Mouse (Mus musculus) E14TG2a.4 (cell line): ENCODE measurements at regions not wholly inside any gene's neighbourhood (a gene's known extent, or its start where the extent isn't known, plus 50 kb on each side); places are given as distances from the start of the nearest gene placed in this dataset.

Experiments
- H3K27me3 ChIP-seq: 2 replicates; pipeline ENCODE4 v1.6.1; 2014; ENCODE audit warnings: low read length, control low read depth; ENCODE audit not compliant: insufficient read depth
- H3K36me3 ChIP-seq: 2 replicates; pipeline ENCODE4 v1.6.1; 2014; ENCODE audit warnings: low read length, control low read depth; ENCODE audit not compliant: insufficient read depth
- H3K4me1 ChIP-seq: replicated peaks from 2 replicates; pipeline ENCODE4 v1.6.1; 2014; ENCODE audit warnings: low read depth, low read length, control low read depth
- H3K4me3 ChIP-seq: replicated peaks from 2 replicates; pipeline ENCODE4 v1.5.1; 2014; ENCODE audit warnings: mild to moderate bottlenecking, low read length
- H3K9me3 ChIP-seq: 2 replicates; pipeline ENCODE4 v1.6.1; 2014; ENCODE audit warnings: low read length, control low read depth
- CTCF ChIP-seq: conservative IDR thresholded peaks from 2 replicates; pipeline ENCODE4 v1.5.1; 2014; ENCODE audit warnings: low read length
- NANOG ChIP-seq: IDR thresholded peaks from 2 replicates; pipeline ENCODE4 v1.6.1; 2014; ENCODE audit warnings: borderline replicate concordance, low read length, mixed read lengths
- POU5F1 ChIP-seq: IDR thresholded peaks from 2 replicates; pipeline ENCODE4 v1.6.1; 2014; ENCODE audit warnings: low read length, borderline replicate concordance

- Histone ChIP-seq H3K27me3 (0 out of 2 replicates have a peak, but pooled peaks cover 3% of the 10 kb centered on the region), H3K9me3 (no peaks in the 10 kb centered on the region), H3K36me3 (no peaks in the 10 kb centered on the region), H3K4me3 (no peak overlapping the region), H3K4me1 (no peaks in the 10 kb centered on the region)
- TF ChIP-seq CTCF (no peak), NANOG (no peak), POU5F1 (no peak)
Observed at GRCm38 (mm10) chr2:117556301-117556700, 213.5 kb upstream of the Rasgrp1 start.

- H3K27me3 ChIP-seq: no peaks in the 10 kb centered on the region
- H3K9me3 ChIP-seq: no peaks in the 10 kb centered on the region
- H3K4me1 ChIP-seq: no peaks in the 10 kb centered on the region
- H3K36me3 ChIP-seq: no peaks in the 10 kb centered on the region
- no peak overlapping the region for H3K4me3 ChIP-seq
- TF ChIP-seq NANOG: no peak
- no peak for TF ChIP-seq POU5F1
- no peak for TF ChIP-seq CTCF
Observed at GRCm38 (mm10) chr2:117570987-117571386, 228.2 kb upstream of the Rasgrp1 start.

- no peaks in the 10 kb centered on the region for H3K36me3 ChIP-seq
- H3K27me3 ChIP-seq: no peaks in the 10 kb centered on the region
- no peaks in the 10 kb centered on the region for H3K9me3 ChIP-seq
- no peak overlapping the region for H3K4me3 ChIP-seq
- no peaks in the 10 kb centered on the region for H3K4me1 ChIP-seq
- TF ChIP-seq CTCF (no peak), POU5F1 (no peak), NANOG (no peak)
Observed at GRCm38 (mm10) chr2:117587381-117587780, 244.6 kb upstream of the Rasgrp1 start.

- TF ChIP-seq NANOG: no peak
- no peak for TF ChIP-seq POU5F1
- no peak for TF ChIP-seq CTCF
Observed at GRCm38 (mm10) chr2:117595028-117595427, 252.2 kb upstream of the Rasgrp1 start.

GRCm38 (mm10) chr2:117597573-117597972 lies 254.8 kb upstream of the Rasgrp1 start:
- Histone ChIP-seq H3K9me3 (no peaks in the 10 kb centered on the region), H3K4me1 (no peaks in the 10 kb centered on the region)
- no peak for TF ChIP-seq CTCF
- no peak for TF ChIP-seq NANOG
- TF ChIP-seq POU5F1: no peak

More at GRCm38 (mm10) chr2:117595028-117595427, 252.2 kb upstream of the Rasgrp1 start:
- Histone ChIP-seq H3K4me3 (no peak overlapping the region), H3K36me3 (no peaks in the 10 kb centered on the region), H3K9me3 (no peaks in the 10 kb centered on the region), H3K4me1 (no peaks in the 10 kb centered on the region), H3K27me3 (no peaks in the 10 kb centered on the region)

GRCm38 (mm10) chr2:117614772-117615171 lies 272.0 kb upstream of the Rasgrp1 start:
- Histone ChIP-seq H3K9me3 (no peaks in the 10 kb centered on the region), H3K27me3 (no peaks in the 10 kb centered on the region), H3K4me3 (no peak overlapping the region), H3K36me3 (no peaks in the 10 kb centered on the region), H3K4me1 (no peaks in the 10 kb centered on the region)
- TF ChIP-seq CTCF (no peak), POU5F1 (no peak), NANOG (no peak)

More at GRCm38 (mm10) chr2:117597573-117597972, 254.8 kb upstream of the Rasgrp1 start:
- H3K4me3 ChIP-seq: no peak overlapping the region
- no peaks in the 10 kb centered on the region for H3K36me3 ChIP-seq
- H3K27me3 ChIP-seq: no peaks in the 10 kb centered on the region

GRCm38 (mm10) chr2:117618063-117618462 lies 275.3 kb upstream of the Rasgrp1 start:
- no peak for TF ChIP-seq POU5F1
- no peak for TF ChIP-seq NANOG
- no peak for TF ChIP-seq CTCF
- Histone ChIP-seq H3K9me3 (no peaks in the 10 kb centered on the region), H3K36me3 (no peaks in the 10 kb centered on the region), H3K4me3 (no peak overlapping the region), H3K4me1 (no peaks in the 10 kb centered on the region), H3K27me3 (no peaks in the 10 kb centered on the region)

GRCm38 (mm10) chr2:117623955-117624354 lies 281.2 kb upstream of the Rasgrp1 start:
- no peak overlapping the region for H3K4me3 ChIP-seq
- no peaks in the 10 kb centered on the region for H3K4me1 ChIP-seq
- no peaks in the 10 kb centered on the region for H3K27me3 ChIP-seq
- H3K36me3 ChIP-seq: no peaks in the 10 kb centered on the region
- H3K9me3 ChIP-seq: no peaks in the 10 kb centered on the region
- TF ChIP-seq POU5F1 (no peak), CTCF (peak; percentile 74)

GRCm38 (mm10) chr2:117634906-117635305 lies 292.1 kb upstream of the Rasgrp1 start:
- no peaks in the 10 kb centered on the region for H3K27me3 ChIP-seq

More at GRCm38 (mm10) chr2:117634906-117635305, 292.1 kb upstream of the Rasgrp1 start:
- Histone ChIP-seq H3K36me3 (no peaks in the 10 kb centered on the region), H3K4me3 (no peak overlapping the region), H3K4me1 (no peaks in the 10 kb centered on the region), H3K9me3 (no peaks in the 10 kb centered on the region)
- TF ChIP-seq POU5F1: no peak
- TF ChIP-seq CTCF: no peak
- TF ChIP-seq NANOG: no peak
